ENCODE assay signal across 13 mouse cellular contexts in genomic region chr1:51075785-51076771, GRCm38 (mm10).
A peak's percentile ranks its signal among the peaks of the same experiment; 100 is the strongest.
DNase-seq lines count a peak whose midpoint lies in the region; ATAC-seq and TF ChIP-seq lines count a peak whose summit lies in the region.
"Had no signal": no experiment of that assay in that cellular context is flagged by ENCODE, and none has a peak within 500 bp of the region (broad histone marks: within the 10 kb centered on the region; RNA-seq: fewer than 3 reads in every experiment).

No protein-coding gene starts in this region.

- no peaks in the 10 kb centered on the region for H3K9me3 ChIP-seq in embryonic facial prominence, embryonic 11.5 days (replicated peaks; ENCODE audit: control insufficient read depth, low read length)
- no peaks in the 10 kb centered on the region for H3K9me3 ChIP-seq in embryonic facial prominence, embryonic 10.5 days
- H3K9me3 ChIP-seq in limb, embryonic 14.5 days (ENCODE audit: control insufficient read depth, low read length) = no peaks in the 10 kb centered on the region
- H3K9me3 ChIP-seq in limb, embryonic 10.5 days (replicated peaks) = no peaks in the 10 kb centered on the region
- H3K9me3 ChIP-seq in forebrain, embryonic 15.5 days = no peaks in the 10 kb centered on the region
- H3K9me3 ChIP-seq in neural tube, embryonic 13.5 days = no peaks in the 10 kb centered on the region
- H3K9me3 ChIP-seq: heart, embryonic 13.5 days had no signal

- no peak for TF ChIP-seq POLR2A in limb, embryonic 14.5 days (IDR thresholded peaks at IDR 0.05; ENCODE audit: borderline replicate concordance, extremely low read depth, insufficient read depth, insufficient read length)

- H3K4me3 ChIP-seq in embryonic facial prominence, embryonic 11.5 days (ENCODE audit: low read depth, low read length) = no peak overlapping the region
- H3K4me3 ChIP-seq in embryonic facial prominence, embryonic 10.5 days = no peak overlapping the region
- no peak overlapping the region for H3K4me3 ChIP-seq in limb, embryonic 14.5 days (replicated peaks; ENCODE audit: low read length)
- H3K4me3 ChIP-seq in limb, embryonic 10.5 days = no peak overlapping the region
- H3K4me3 ChIP-seq in forebrain, embryonic 15.5 days = no peak overlapping the region
- no peak overlapping the region for H3K4me3 ChIP-seq in neural tube, embryonic 13.5 days
- H3K4me3 ChIP-seq: heart, embryonic 13.5 days had no signal

- H3K4me1 ChIP-seq in embryonic facial prominence, embryonic 11.5 days (ENCODE audit: control insufficient read depth, insufficient read depth, low read length) = no peaks in the 10 kb centered on the region
- H3K4me1 ChIP-seq in embryonic facial prominence, embryonic 10.5 days = peaks cover 6% of the 10 kb centered on the region; the same call in 1 of the 2 replicates
- no peaks in the 10 kb centered on the region for H3K4me1 ChIP-seq in limb, embryonic 14.5 days (ENCODE audit: control insufficient read depth, insufficient read depth, low read length)
- no peaks in the 10 kb centered on the region for H3K4me1 ChIP-seq in limb, embryonic 10.5 days
- peaks cover 8% of the 10 kb centered on the region for H3K4me1 ChIP-seq in forebrain, embryonic 15.5 days
- H3K4me1 ChIP-seq in neural tube, embryonic 13.5 days (replicated peaks) = peaks cover 20% of the 10 kb centered on the region

- peak; percentile 78 for ATAC-seq in embryonic facial prominence, embryonic 11.5 days (replicated peaks; ENCODE audit: insufficient number of reproducible peaks, low FRiP score, low TSS enrichment, low read depth)
- ATAC-seq in limb, embryonic 14.5 days (ENCODE audit: low FRiP score, low read depth) = peak; percentile 37; the same call in 1 of the 2 replicates
- ATAC-seq in forebrain, embryonic 15.5 days (replicated peaks) = peak; percentile 63
- peak; percentile 77 for ATAC-seq in neural tube, embryonic 13.5 days (ENCODE audit: low read depth)

- 51% methylated on average over 15 of the region's 15 CpGs for WGBS in embryonic facial prominence, embryonic 11.5 days
- 59% methylated on average over 15 of the region's 15 CpGs for WGBS in embryonic facial prominence, embryonic 10.5 days
- 60% methylated on average over 15 of the region's 15 CpGs for WGBS in limb, embryonic 14.5 days
- 72% methylated on average over 15 of the region's 15 CpGs for WGBS in limb, embryonic 10.5 days
- WGBS in forebrain, embryonic 15.5 days = 42% methylated on average over 15 of the region's 15 CpGs
- WGBS in neural tube, embryonic 13.5 days = 40% methylated on average over 15 of the region's 15 CpGs

- DNase-seq in embryonic facial prominence, embryonic 11.5 days (ENCODE audit: low spot score) = no peak
- DNase-seq in embryonic facial prominence, embryonic 10.5 days (ENCODE audit: low spot score) = no peak
- DNase-seq in limb, embryonic 14.5 days (ENCODE audit: low spot score) = no peak
- no peak for DNase-seq in limb, embryonic 10.5 days (ENCODE audit: low spot score)
- no peak for DNase-seq in right cerebral cortex, postnatal 14 days
- DNase-seq in frontal cortex, postnatal 14 days (ENCODE audit: low spot score in 2 of 2) = no peak
- DNase-seq: gastrocnemius, postnatal 36 days; spleen, adult 18-20 months; thymus, postnatal 4 days had no signal

- no peaks in the 10 kb centered on the region for H3K36me3 ChIP-seq in embryonic facial prominence, embryonic 11.5 days (replicated peaks; ENCODE audit: control insufficient read depth, insufficient read depth, low read depth, low read length)
- no peaks in the 10 kb centered on the region for H3K36me3 ChIP-seq in embryonic facial prominence, embryonic 10.5 days (replicated peaks)
- no peaks in the 10 kb centered on the region for H3K36me3 ChIP-seq in limb, embryonic 14.5 days (ENCODE audit: control insufficient read depth, insufficient read depth, low read length)
- H3K36me3 ChIP-seq in limb, embryonic 10.5 days = no peaks in the 10 kb centered on the region
- no peaks in the 10 kb centered on the region for H3K36me3 ChIP-seq in forebrain, embryonic 15.5 days
- no peaks in the 10 kb centered on the region for H3K36me3 ChIP-seq in neural tube, embryonic 13.5 days
- H3K36me3 ChIP-seq: heart, embryonic 13.5 days had no signal

- no peak overlapping the region for H3K4me2 ChIP-seq in embryonic facial prominence, embryonic 11.5 days (ENCODE audit: low read depth, low read length)
- no peak overlapping the region for H3K4me2 ChIP-seq in limb, embryonic 14.5 days (replicated peaks; ENCODE audit: low read depth, low read length, severe bottlenecking)
- H3K4me2 ChIP-seq in forebrain, embryonic 15.5 days (replicated peaks) = no peak overlapping the region
- no peak overlapping the region for H3K4me2 ChIP-seq in neural tube, embryonic 13.5 days
- H3K4me2 ChIP-seq: heart, embryonic 13.5 days; liver, embryonic 11.5 days had no signal

- no peak overlapping the region for H3K9ac ChIP-seq in embryonic facial prominence, embryonic 11.5 days (replicated peaks; ENCODE audit: low read length)
- H3K9ac ChIP-seq in limb, embryonic 14.5 days (ENCODE audit: low read depth, low read length, severe bottlenecking) = no peak overlapping the region
- no peak overlapping the region for H3K9ac ChIP-seq in forebrain, embryonic 15.5 days (replicated peaks)
- no peak overlapping the region for H3K9ac ChIP-seq in neural tube, embryonic 13.5 days
- H3K9ac ChIP-seq: heart, embryonic 13.5 days had no signal

- H3K27ac ChIP-seq in embryonic facial prominence, embryonic 11.5 days (replicated peaks; ENCODE audit: low read depth, low read length) = no peak overlapping the region
- H3K27ac ChIP-seq in embryonic facial prominence, embryonic 10.5 days (replicated peaks) = no peak overlapping the region
- no peak overlapping the region for H3K27ac ChIP-seq in limb, embryonic 14.5 days (replicated peaks; ENCODE audit: low read depth, low read length)
- no peak overlapping the region for H3K27ac ChIP-seq in limb, embryonic 10.5 days
- no peak overlapping the region for H3K27ac ChIP-seq in forebrain, embryonic 15.5 days (replicated peaks)
- peak overlapping the region; percentile 64 for H3K27ac ChIP-seq in neural tube, embryonic 13.5 days (replicated peaks)
- H3K27ac ChIP-seq: heart, embryonic 13.5 days had no signal

- no peaks in the 10 kb centered on the region for H3K27me3 ChIP-seq in embryonic facial prominence, embryonic 11.5 days (ENCODE audit: control insufficient read depth, insufficient read depth, low read length)
- no peaks in the 10 kb centered on the region for H3K27me3 ChIP-seq in embryonic facial prominence, embryonic 10.5 days (replicated peaks; ENCODE audit: low read depth, poor library complexity, severe bottlenecking)
- H3K27me3 ChIP-seq in limb, embryonic 14.5 days (ENCODE audit: control insufficient read depth, insufficient read depth, low read length) = no peaks in the 10 kb centered on the region
- H3K27me3 ChIP-seq in limb, embryonic 10.5 days (ENCODE audit: low read depth, poor library complexity, severe bottlenecking) = no peaks in the 10 kb centered on the region
- no peaks in the 10 kb centered on the region for H3K27me3 ChIP-seq in forebrain, embryonic 15.5 days
- H3K27me3 ChIP-seq in neural tube, embryonic 13.5 days = no peaks in the 10 kb centered on the region
- H3K27me3 ChIP-seq: heart, embryonic 13.5 days had no signal
